Mouse (Mus musculus) hindbrain, postnatal 0 days (tissue): ENCODE data around the gene Hsf2bp. TPM values are rescaled to one million over a fixed set of nuclear protein-coding genes. Genes with fewer than 3 reads are reported as not detected.
A peak's percentile ranks its signal among the peaks of the same experiment; 100 is the strongest.

Experiments used
- ATAC-seq: fragments of 200-750 bp; cut with Nextera tagmentation; 2 replicates; pipeline ENCODE4 v1.8.0; 2017; ENCODE audit warnings: mild to moderate bottlenecking, moderate TSS enrichment, moderate library complexity
- DNase-seq: peaks from one replicate; pipeline ENCODE4 v3.0.0-alpha.2; 2015; ENCODE audit warnings: low spot score
- H3K27ac ChIP-seq: fragments of 300-500 bp; sonication (generic); 2 replicates; pipeline ENCODE4 v1.5.1; 2014; ENCODE audit warnings: mild to moderate bottlenecking
- H3K27me3 ChIP-seq: fragments of 300-500 bp; sonication (generic); 2 replicates; pipeline ENCODE4 v1.6.1; 2014; ENCODE audit warnings: low read length, mixed read lengths; ENCODE audit not compliant: insufficient read depth
- H3K36me3 ChIP-seq: fragments of 300-500 bp; sonication (generic); 2 replicates; pipeline ENCODE4 v1.6.1; 2014; ENCODE audit warnings: low read length, mixed read lengths; ENCODE audit not compliant: insufficient read depth
- H3K4me1 ChIP-seq: fragments of 300-500 bp; sonication (generic); 2 replicates; pipeline ENCODE4 v1.6.1; 2014; ENCODE audit warnings: antibody characterized with exemption, low read length, mixed read lengths; ENCODE audit not compliant: insufficient read depth
- H3K4me2 ChIP-seq: fragments of 300-500 bp; sonication (generic); 2 replicates; pipeline ENCODE4 v1.6.1; 2014; ENCODE audit warnings: low read depth, mild to moderate bottlenecking, low read length, moderate library complexity, mixed read lengths
- H3K4me3 ChIP-seq: fragments of 300-500 bp; sonication (generic); 2 replicates; pipeline ENCODE4 v1.5.1; 2014; ENCODE audit warnings: low read length
- H3K9ac ChIP-seq: fragments of 300-500 bp; sonication (generic); replicated peaks from 2 replicates; pipeline ENCODE4 v1.6.1; 2014; ENCODE audit warnings: mild to moderate bottlenecking, low read length, moderate library complexity, mixed read lengths
- H3K9me3 ChIP-seq: fragments of 300-500 bp; sonication (generic); 2 replicates; pipeline ENCODE4 v1.6.1; 2016; ENCODE audit warnings: low read length, mixed read lengths
- CTCF ChIP-seq: IDR thresholded peaks from 2 replicates; pipeline ENCODE4 v1.5.1; 2016; ENCODE audit warnings: antibody characterized with exemption, control low read depth, low read depth
- WGBS: fragments of 180-500 bp; shearing (Covaris S2); extraction: QIAGEN DNeasy Blood & Tissue Kit; methylation state at CpG from one replicate; pipeline ENCODE4 v1.1.7; 2014; 5-methylcytosine and 5-hydroxymethylcytosine counted together
- polyA plus RNA-seq: library from polyadenylated mRNA; unstranded; fragments of >200 nt; fragmentation: Nextera tagmentation; extraction: Ambion mirVana; gene quantifications from 2 replicates; pipeline ENCODE4 v1.2.1, GENCODE M21; 2015
- total RNA-seq: library from RNA; depleted of rRNA; stranded (reverse); fragments of >200 nt; gene quantifications from 2 replicates; pipeline ENCODE4 v1.2.3, GENCODE M21; 2014

Hsf2bp gene
- total and polyA plus RNA-seq, 2 experiments from 2014 or later = 0.58 to 0.84 TPM

- Histone ChIP-seq H3K4me1 (no peaks in the 10 kb centered on the region), H3K9ac (no peak overlapping the region), H3K36me3 (no peaks in the 10 kb centered on the region), H3K4me3 (no peak overlapping the region), H3K4me2 (no peak overlapping the region), H3K27ac (no peak overlapping the region), H3K27me3 (no peaks in the 10 kb centered on the region), H3K9me3 (no peaks in the 10 kb centered on the region)
- no peak for ATAC-seq
- no peak for TF ChIP-seq CTCF
- WGBS = 70% methylated on average over 10 of the region's 10 CpGs
- DNase-seq = no peak
Measured at GRCm38 (mm10) chr17:31943881-31944539, 92.1 kb downstream of the Hsf2bp start.

GRCm38 (mm10) chr17:31941616-31942015, 94.5 kb downstream of the Hsf2bp start:
- Histone ChIP-seq H3K9me3 (no peaks in the 10 kb centered on the region), H3K27ac (no peak overlapping the region), H3K27me3 (no peaks in the 10 kb centered on the region), H3K36me3 (no peaks in the 10 kb centered on the region), H3K4me2 (no peak overlapping the region), H3K4me1 (no peaks in the 10 kb centered on the region), H3K4me3 (no peak overlapping the region), H3K9ac (no peak overlapping the region)
- DNase-seq (no peak), ATAC-seq (no peak)
- TF ChIP-seq CTCF = no peak
- 55% methylated on average over 4 of the region's 4 CpGs for WGBS

- DNase-seq = no peak
- Histone ChIP-seq H3K9ac (no peak overlapping the region), H3K27me3 (no peaks in the 10 kb centered on the region), H3K27ac (no peak overlapping the region), H3K4me3 (no peak overlapping the region), H3K36me3 (no peaks in the 10 kb centered on the region), H3K4me2 (no peak overlapping the region), H3K4me1 (no peaks in the 10 kb centered on the region), H3K9me3 (no peaks in the 10 kb centered on the region)
- no peak for TF ChIP-seq CTCF
- no peak for ATAC-seq
- WGBS = 60% methylated on average over 4 of the region's 4 CpGs
Measured at GRCm38 (mm10) chr17:31940607-31941006, 95.5 kb downstream of the Hsf2bp start.

- no peak for ATAC-seq
Measured at GRCm38 (mm10) chr17:31939292-31940060, 96.7 kb downstream of the Hsf2bp start.

GRCm38 (mm10) chr17:31938539-31939260, 97.4 kb downstream of the Hsf2bp start:
- no peak for TF ChIP-seq CTCF
- DNase-seq (no peak), ATAC-seq (no peak)
- WGBS = 76% methylated on average over 12 of the region's 12 CpGs
- Histone ChIP-seq H3K4me1 (no peaks in the 10 kb centered on the region), H3K9me3 (no peaks in the 10 kb centered on the region), H3K27ac (no peak overlapping the region), H3K27me3 (no peaks in the 10 kb centered on the region), H3K36me3 (no peaks in the 10 kb centered on the region), H3K4me2 (no peak overlapping the region), H3K4me3 (no peak overlapping the region), H3K9ac (no peak overlapping the region)

More at GRCm38 (mm10) chr17:31939292-31940060, 96.7 kb downstream of the Hsf2bp start:
- Histone ChIP-seq H3K27me3 (no peaks in the 10 kb centered on the region), H3K9ac (no peak overlapping the region), H3K9me3 (no peaks in the 10 kb centered on the region), H3K36me3 (no peaks in the 10 kb centered on the region), H3K4me1 (no peaks in the 10 kb centered on the region), H3K27ac (no peak overlapping the region), H3K4me2 (no peak overlapping the region), H3K4me3 (no peak overlapping the region)
- DNase-seq = no peak
- no peak for TF ChIP-seq CTCF
- 87% methylated on average over 16 of the region's 16 CpGs for WGBS

GRCm38 (mm10) chr17:31937141-31937554, 99.0 kb downstream of the Hsf2bp start:
- Histone ChIP-seq H3K27ac (no peak overlapping the region), H3K27me3 (no peaks in the 10 kb centered on the region), H3K4me3 (no peak overlapping the region), H3K4me2 (no peak overlapping the region), H3K4me1 (no peaks in the 10 kb centered on the region), H3K9me3 (no peaks in the 10 kb centered on the region), H3K9ac (no peak overlapping the region), H3K36me3 (no peaks in the 10 kb centered on the region)
- WGBS = 39% methylated on average over 3 of the region's 3 CpGs
- TF ChIP-seq CTCF = peak; percentile 47
- DNase-seq (peak; percentile 26), ATAC-seq (no peak)
